In the genomic region with DNA sequence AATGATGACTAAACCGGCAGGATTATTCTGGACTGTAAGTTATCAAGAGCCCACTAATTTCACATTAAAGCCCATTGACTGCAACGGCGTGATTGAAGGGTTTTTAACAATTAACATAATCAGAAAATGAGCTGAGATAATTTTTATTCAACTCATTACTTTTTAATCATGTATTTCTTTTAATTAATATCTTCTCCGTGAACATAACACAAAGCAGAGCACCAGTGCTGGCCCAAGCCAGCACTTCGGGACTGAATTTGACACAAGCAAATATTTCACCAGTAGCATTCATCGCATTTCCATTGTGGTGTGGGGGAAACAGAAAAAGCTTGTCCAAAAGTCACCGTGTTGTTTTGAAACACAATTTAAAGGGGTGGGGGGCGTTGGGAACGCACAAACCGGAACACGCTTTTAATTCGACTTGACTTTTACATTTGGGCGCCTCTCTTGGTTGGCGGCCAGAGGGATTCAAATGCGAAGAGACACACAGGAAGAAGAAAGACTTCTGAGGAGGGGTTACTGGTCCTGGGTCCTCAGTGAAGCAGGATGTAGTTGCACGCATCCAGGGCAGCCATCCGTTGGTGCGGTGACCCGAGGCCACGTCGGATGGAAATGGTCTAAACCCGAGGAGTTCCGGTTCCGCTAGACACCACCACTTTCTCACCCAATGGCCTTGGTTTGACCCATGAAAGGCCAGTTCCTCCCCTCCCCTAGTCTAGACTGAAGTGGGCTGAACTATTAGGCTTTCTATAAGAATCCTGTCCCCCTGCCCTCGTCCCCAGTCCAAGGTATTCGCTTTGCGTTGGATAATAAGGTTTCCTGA, we compare ENCODE assay signal across 9 mouse cellular contexts. TPM values are rescaled to one million over a fixed set of nuclear protein-coding genes. Genes with fewer than 3 reads are reported as not detected.
DNase-seq lines count a peak whose midpoint lies in the region; ATAC-seq and TF ChIP-seq lines count a peak whose summit lies in the region.
"Had no signal": no experiment of that assay in that cellular context is flagged by ENCODE, and none has a peak within 500 bp of the region (broad histone marks: within the 10 kb centered on the region; RNA-seq: fewer than 3 reads in every experiment).

No protein-coding gene starts in this region.

- WGBS in hindbrain, embryonic 10.5 days, result 2% methylated on average over 27 of the region's 27 CpGs
- WGBS in lung, postnatal 0 days, result 6% methylated on average over 27 of the region's 27 CpGs

- peak; percentile 40 for DNase-seq in embryo, embryonic 10 days (ENCODE audit: low spot score)
- no peak for DNase-seq in embryo, embryonic 9.5 days (ENCODE audit: extremely low spot score)
- peak; percentile 57 for DNase-seq in Muller cell, postnatal 12 days (ENCODE audit: inconsistent ontology term)
- peak; percentile 51 for DNase-seq in hindbrain, embryonic 10.5 days (ENCODE audit: low spot score)
- no peak for DNase-seq in lung, postnatal 0 days (ENCODE audit: low spot score)
- DNase-seq in splenic B cell, adult 2 months (ENCODE audit: low read depth, low spot score), result peak; percentile 67
- DNase-seq in layer of hippocampus, adult 8-10 months (ENCODE audit: low spot score in 2 of 2), result no peak
- no peak for DNase-seq in left cerebral cortex, adult 8-10 months (ENCODE audit: low spot score in 2 of 2)

- peak overlapping the region; percentile 21; the same call in 1 of the 2 replicates for H3K4me3 ChIP-seq in hindbrain, embryonic 10.5 days
- H3K4me3 ChIP-seq in lung, postnatal 0 days (ENCODE audit: low read depth, low read length), result peak overlapping the region; percentile 20

- peaks cover 83% of the 10 kb centered on the region for H3K27me3 ChIP-seq in hindbrain, embryonic 10.5 days (ENCODE audit: insufficient read depth, poor library complexity, severe bottlenecking)
- peaks cover 51% of the 10 kb centered on the region for H3K27me3 ChIP-seq in lung, postnatal 0 days (replicated peaks; ENCODE audit: insufficient read depth, low read length)
- no peaks in the 10 kb centered on the region; the same call in 1 of the 2 replicates for H3K27me3 ChIP-seq in splenic B cell, adult 2 months (ENCODE audit: control insufficient read depth, insufficient read depth, low read length, poor library complexity, severe bottlenecking)

- no peak for TF ChIP-seq CTCF in lung, postnatal 0 days (IDR thresholded peaks at IDR 0.05)

- H3K4me1 ChIP-seq in hindbrain, embryonic 10.5 days (replicated peaks), result peaks cover 42% of the 10 kb centered on the region
- peaks cover 14% of the 10 kb centered on the region; the same call in 1 of the 2 replicates for H3K4me1 ChIP-seq in lung, postnatal 0 days (ENCODE audit: insufficient read depth, low read depth, low read length)

- H3K9ac ChIP-seq in lung, postnatal 0 days (replicated peaks; ENCODE audit: low read depth), result no peak overlapping the region

- H3K36me3 ChIP-seq in hindbrain, embryonic 10.5 days, result no peaks in the 10 kb centered on the region
- H3K36me3 ChIP-seq in lung, postnatal 0 days (ENCODE audit: insufficient read depth, low read length), result no peaks in the 10 kb centered on the region
- H3K36me3 ChIP-seq in splenic B cell, adult 2 months (ENCODE audit: control insufficient read depth, insufficient read depth, low read length, poor library complexity, severe bottlenecking), result no peaks in the 10 kb centered on the region

- peak overlapping the region; percentile 43 for H3K4me2 ChIP-seq in lung, postnatal 0 days (replicated peaks; ENCODE audit: low read depth, low read length)

- H3K27ac ChIP-seq in hindbrain, embryonic 10.5 days, result no peak overlapping the region
- H3K27ac ChIP-seq in lung, postnatal 0 days (ENCODE audit: low read length), result no peak overlapping the region

- H3K9me3 ChIP-seq in hindbrain, embryonic 10.5 days, result no peaks in the 10 kb centered on the region
- H3K9me3 ChIP-seq in lung, postnatal 0 days (ENCODE audit: low read length), result no peaks in the 10 kb centered on the region

- ATAC-seq in lung, postnatal 0 days, result no peak; the same call in 1 of the 2 replicates

- no peak for TF ChIP-seq EP300 in lung, postnatal 0 days (IDR thresholded peaks at IDR 0.05)

RNA-seq across cellular contexts. Expression of gene Ostm1, which starts 52.9 kb away (rescaled TPM):
- polyA plus RNA-seq in hindbrain, embryonic 10.5 days (2016; fragmentation: Nextera tagmentation; extraction: Ambion mirVana), result 15.3 and 16.1 TPM in 2 replicates
- polyA plus RNA-seq in lung, postnatal 0 days (2015; fragmentation: Nextera tagmentation; extraction: Ambion mirVana), result 23.0 and 23.9 TPM in 2 replicates
- 10 to 100 TPM; 53.4 to 60.1 (median 55.3) TPM for total RNA-seq in layer of hippocampus, adult 8-10 months (2022)
- total RNA-seq in left cerebral cortex, adult 8-10 months (2022), result 10 to 100 TPM; 45.8 to 51.5 (median 48.4) TPM

RNA-seq across cellular contexts. Expression of gene Nr2e1, which starts 53.1 kb away (rescaled TPM):
- polyA plus RNA-seq in hindbrain, embryonic 10.5 days (2016; fragmentation: Nextera tagmentation; extraction: Ambion mirVana), result 1.2 and 3.0 TPM in 2 replicates
- polyA plus RNA-seq in lung, postnatal 0 days (2015; fragmentation: Nextera tagmentation; extraction: Ambion mirVana), result not detected in 2 replicates
- 10 to 100 TPM; 14.7 to 17.3 (median 16.0) TPM for total RNA-seq in layer of hippocampus, adult 8-10 months (2022)
- 10 to 100 TPM; 10.3 to 15.6 (median 12.2) TPM for total RNA-seq in left cerebral cortex, adult 8-10 months (2022)
- polyA plus RNA-seq: C2C12 had no signal

Comparison
In these comparisons a context has a peak if more than half of its experiments do, and no peak if none do; other contexts are left out.
1. DNase-seq: peak in embryo, embryonic 10 days (single experiment), Muller cell, postnatal 12 days (single experiment), hindbrain, embryonic 10.5 days (single experiment) and splenic B cell, adult 2 months (single experiment); none in embryo, embryonic 9.5 days (single experiment), lung, postnatal 0 days (single experiment), layer of hippocampus, adult 8-10 months (0 of 2) and left cerebral cortex, adult 8-10 months (0 of 2).